Mouse (Mus musculus) stomach, postnatal 0 days (tissue): ENCODE data around the gene Uqcrc2.

ENCODE experiments used
- CTCF ChIP-seq: IDR thresholded peaks from 2 replicates; pipeline ENCODE4 v1.5.1; 2016; ENCODE audit warnings: antibody characterized with exemption, low read depth, mild to moderate bottlenecking, moderate library complexity
- EP300 ChIP-seq: optimal IDR thresholded peaks from 2 replicates; pipeline ENCODE3; 2016; ENCODE audit warnings: antibody characterized with exemption

GRCm38 (mm10) chr7:120690634-120691033 is 55.7 kb downstream of the Uqcrc2 start:
- TF ChIP-seq CTCF (peak; percentile 48), EP300 (no peak)
